Mouse (Mus musculus) thymus, postnatal 10 days (tissue): ENCODE measurements around the gene Mllt6.
"Not testable (repeated sequence)": the region's sequence is repeated elsewhere in the genome, so short reads cannot be mapped to it uniquely, and the experiment has no call there.

Experiments used
- DNase-seq, 2 experiments: peaks; one replicate each; pipeline ENCODE4 v3.0.0; 2021; ENCODE audit warnings: low spot score in 2 of 2

Mllt6 gene

DNA sequence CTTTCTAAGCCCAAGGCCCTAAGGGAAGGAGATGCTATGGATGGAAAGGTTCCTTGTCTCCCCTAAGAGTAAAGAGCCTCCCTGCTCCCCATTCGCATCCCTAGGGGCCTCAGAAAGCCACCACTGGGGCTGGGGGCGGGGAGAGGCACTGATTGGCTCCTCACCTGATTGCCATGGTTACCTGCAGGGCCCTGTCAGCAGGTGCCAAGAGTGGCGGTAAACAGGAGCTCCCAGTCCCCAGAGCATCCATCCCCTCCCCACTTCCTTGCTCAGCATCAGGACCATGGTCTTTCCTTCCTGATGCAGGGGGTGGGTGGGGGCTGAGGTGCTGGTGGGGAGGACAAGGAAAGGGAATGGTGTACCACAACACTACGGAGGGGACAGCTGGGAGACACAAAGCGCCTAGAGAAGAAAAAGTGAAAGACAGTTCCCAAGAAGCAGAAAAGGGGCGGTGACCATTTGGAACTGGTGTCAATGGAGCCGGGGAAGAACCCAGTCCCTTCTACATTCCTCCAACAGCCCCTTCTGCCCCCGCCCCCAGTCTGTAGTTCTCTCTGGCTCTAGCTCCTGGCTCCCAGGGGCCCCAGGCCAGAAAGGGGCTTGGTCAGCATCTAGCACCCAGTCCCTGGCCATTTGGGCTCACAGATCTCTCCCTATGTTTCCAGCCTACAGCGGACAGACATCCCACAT lies 32.6 kb downstream of the Mllt6 start:
- DNase-seq: no peak

DNA sequence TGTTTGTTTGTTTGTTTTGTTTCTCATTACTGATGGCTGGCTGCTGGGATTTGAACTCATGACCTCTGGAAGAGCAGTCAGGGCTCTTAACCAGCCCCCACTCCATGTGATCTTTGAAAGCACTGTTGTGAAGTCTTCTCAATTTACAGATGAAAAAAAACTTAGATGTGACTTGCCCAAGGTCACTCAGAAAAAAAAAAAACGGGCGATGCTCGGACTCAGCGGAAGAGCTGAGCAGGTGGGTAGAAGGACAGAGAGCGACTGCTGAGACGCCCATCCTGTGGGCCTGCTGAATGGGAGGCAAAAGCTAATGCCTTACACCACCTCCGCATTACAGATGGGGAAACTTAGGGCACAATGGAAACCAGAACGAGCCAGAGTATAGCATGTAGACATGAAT lies 33.5 kb downstream of the Mllt6 start:
- no peak for DNase-seq

- no peak for DNase-seq
These were observed 34.1 kb downstream of the Mllt6 start for GRCm38 (mm10) chr11:97697199-97697890.

DNA sequence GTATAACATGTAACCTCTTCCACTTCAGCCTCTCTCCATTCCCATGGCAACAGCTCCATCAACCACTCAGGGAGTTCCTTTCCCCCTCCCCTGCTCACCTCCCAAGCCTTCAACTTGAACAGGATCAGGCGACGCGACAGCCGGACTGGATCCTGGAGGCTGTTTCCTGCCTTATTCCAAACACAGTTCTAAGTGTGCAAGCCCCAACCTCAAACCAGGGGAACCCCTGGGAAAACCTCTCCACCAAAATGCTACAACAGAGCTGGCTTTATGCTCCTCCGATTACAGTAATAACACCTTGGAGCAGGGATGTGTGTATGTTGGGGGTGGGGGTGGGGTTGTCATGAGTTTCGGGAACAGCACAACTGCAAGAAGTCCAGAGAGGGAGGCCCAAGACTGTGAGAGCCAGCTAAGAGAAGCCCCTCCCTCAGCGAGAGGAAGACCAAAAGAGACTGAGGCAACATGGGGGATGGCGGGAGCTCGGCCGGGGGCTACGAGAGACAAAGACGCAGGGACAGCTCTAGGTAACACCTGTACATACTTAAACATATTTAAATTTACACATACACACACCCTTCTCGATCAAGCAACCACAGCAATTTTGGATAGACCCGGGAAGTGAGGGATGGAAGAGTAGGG lies 34.8 kb downstream of the Mllt6 start:
- DNase-seq: no peak

GRCm38 (mm10) chr11:97698741-97699611 lies 35.8 kb downstream of the Mllt6 start:
- peak in 1 of 2 experiments; percentile 41 for DNase-seq

DNA sequence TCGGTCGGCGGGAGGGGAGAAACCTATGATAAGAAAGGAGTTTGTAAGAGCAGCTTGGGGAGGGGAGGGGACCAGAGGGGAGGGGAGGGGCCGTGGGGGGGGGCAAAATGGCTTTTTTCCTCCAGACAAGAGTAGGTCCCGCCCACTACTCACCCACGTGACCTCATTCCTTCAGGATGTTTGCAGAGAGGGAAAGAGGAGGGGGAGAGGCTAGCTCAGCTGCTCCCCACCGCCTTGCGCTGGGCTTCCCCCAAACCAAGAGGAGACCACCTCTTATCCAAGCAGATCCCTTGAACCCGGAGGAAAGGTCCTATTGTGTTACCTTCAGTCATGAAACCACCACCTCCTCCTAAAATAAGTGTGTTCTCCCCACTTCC lies 36.4 kb downstream of the Mllt6 start:
- no peak for DNase-seq

DNA sequence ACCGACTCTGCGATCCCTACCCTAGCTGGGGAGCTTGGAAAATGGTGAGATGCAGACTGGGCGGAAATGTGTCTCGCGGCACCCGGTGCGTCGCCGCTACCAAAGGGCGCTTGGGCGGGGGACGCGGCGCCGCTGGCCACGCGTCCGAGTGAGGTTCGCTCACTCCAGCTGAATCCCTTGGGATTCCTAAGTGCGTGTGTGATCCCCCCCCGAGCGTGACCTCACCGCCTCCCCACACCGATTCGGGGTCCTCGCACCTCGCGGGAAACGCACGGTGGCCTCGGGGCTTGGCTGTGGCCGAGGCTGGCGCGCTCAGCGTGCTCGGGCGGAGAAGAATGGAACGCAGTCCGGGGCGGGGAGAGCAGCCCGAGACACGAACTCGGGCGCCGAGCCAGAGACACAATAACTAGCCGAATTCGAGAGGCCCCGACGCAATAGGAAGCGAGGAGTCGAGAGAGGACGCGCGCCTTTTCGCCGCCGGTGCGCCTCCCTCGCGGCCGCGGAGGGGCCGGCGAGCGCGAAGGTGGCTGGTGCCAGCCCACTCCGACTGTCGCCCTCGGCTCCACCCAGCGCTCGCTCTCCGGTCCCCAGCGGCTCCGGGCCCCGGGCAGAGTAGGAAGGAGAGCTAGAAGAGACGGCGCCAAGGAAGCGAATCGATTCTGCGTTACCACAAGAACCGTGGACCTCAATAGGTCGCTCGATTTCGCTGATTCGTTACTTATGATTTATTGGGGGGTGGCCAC lies 37.0 kb downstream of the Mllt6 start, which contains the start of gene Pcgf2:
Gene Pcgf2 (minus strand): TSS at position 495 of the 743 bp plus-strand sequence.
- peak in 1 of 2 experiments; percentile 36 for DNase-seq

DNA sequence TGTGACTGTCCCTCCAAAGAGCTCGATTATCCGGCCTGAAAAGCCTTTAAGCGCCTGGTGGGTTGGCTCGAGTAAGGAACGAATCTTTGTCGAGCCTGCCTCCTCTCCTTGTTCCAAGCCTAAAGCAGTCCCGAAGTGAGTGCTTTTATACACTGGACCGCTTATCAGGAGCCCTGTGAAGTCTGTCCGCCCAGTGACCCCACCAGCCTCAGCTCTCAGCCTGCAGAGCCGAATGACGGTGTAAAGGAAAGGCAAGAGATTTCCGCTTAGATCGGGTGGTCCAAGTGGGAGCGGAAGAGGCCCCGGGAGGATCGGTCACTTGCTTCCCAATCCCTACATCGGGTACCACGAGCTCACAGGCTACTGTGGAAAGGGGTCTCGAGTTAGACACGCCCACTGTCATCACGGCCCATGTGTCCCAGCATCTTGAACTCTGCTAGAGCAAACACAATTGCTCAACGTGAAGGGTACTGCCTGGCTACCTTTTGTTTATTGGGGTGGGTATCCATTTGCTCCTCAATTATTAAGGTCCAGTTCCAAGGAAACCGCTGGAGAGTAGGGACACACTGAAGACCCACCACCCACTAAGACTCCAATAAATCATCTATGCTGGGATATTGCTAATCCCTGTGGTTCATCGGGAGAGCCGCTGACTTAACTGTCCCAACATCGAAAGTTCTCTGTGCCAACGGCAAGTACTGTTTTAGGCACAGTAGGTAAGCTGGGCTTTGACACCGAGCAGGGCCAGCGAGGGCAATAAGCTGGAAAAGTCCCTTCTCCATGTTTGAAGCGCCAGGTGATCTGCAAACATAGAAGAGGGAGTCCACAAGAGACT lies 37.7 kb downstream of the Mllt6 start:
- no peak for DNase-seq

GRCm38 (mm10) chr11:97701581-97702392 lies 38.6 kb downstream of the Mllt6 start:
- DNase-seq: no peak

- peak; percentile 80 to 91 for DNase-seq
These were observed 39.2 kb downstream of the Mllt6 start for GRCm38 (mm10) chr11:97702393-97702745.

- peak; percentile 98 to 99 for DNase-seq
These were observed 40.0 kb downstream of the Mllt6 start, which contains the start of gene Psmb3 for GRCm38 (mm10) chr11:97703039-97703826. Psmb3 (plus strand) TSS chr11:97703399.

GRCm38 (mm10) chr11:97710067-97710466 lies 46.9 kb downstream of the Mllt6 start:
- DNase-seq: not testable (repeated sequence)

GRCm38 (mm10) chr11:97711200-97711900 lies 48.1 kb downstream of the Mllt6 start:
- DNase-seq: no peak

GRCm38 (mm10) chr11:97712286-97712685 lies 49.1 kb downstream of the Mllt6 start:
- DNase-seq: no peak

GRCm38 (mm10) chr11:97713896-97714295 lies 50.7 kb downstream of the Mllt6 start:
- no peak for DNase-seq

- no peak for DNase-seq
These were observed 51.1 kb downstream of the Mllt6 start for GRCm38 (mm10) chr11:97714356-97714755.

DNA sequence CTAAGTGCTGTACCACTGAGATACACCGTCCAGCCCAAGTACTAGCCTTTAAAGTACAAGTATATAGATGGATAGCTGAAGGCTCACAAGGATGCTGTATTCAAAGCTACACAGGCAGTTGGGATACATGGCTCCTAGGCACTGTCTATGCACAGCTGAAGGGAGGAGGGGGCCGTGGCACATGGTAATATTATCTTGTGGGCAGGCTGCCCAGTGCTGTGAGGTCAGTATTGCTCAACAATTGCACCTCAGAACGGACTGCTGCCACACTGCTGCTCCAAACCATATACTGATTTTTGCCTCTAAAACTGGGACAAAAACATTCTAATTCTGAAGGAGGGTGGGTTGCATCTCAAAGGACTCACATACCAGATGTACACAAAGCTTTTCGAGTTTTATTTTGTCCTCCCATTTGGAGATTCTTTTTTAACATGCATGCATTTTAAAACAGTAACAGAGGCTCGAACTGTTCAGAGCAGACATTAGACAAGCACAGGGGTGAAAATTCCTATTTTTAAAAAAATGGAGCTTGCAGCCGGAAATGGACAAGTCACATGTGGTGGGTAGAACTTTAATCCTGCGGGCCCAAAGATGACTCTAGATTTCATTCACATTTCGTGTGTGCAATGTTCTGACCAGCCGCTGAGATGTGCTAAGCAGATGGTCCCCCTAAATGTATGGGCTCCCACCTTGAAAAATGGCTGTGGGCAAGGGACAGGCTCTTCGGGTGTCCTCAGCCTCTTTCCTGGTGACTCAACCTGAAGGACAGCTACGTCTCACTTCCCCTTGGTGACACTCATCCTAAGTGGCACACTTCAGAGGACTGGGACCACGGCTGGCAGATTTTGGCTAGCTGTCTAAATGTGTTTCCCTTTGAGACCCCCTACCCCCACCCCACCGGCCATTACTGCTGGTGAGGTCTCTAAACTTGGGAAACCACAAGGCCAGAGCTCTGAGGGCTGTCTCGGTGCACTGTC lies 51.9 kb downstream of the Mllt6 start:
- no peak for DNase-seq
